ENCODE assay signal across 7 mouse cellular contexts in genomic region chr6:54719686-54720310, GRCm38 (mm10). TPM values are rescaled to one million over a fixed set of nuclear protein-coding genes. Genes with fewer than 3 reads are reported as not detected.
DNase-seq lines count a peak whose midpoint lies in the region; ATAC-seq lines count a peak whose summit lies in the region.

No protein-coding gene starts in this region.

- H3K9ac ChIP-seq in midbrain, embryonic 11.5 days (ENCODE audit: low read length), result no peak overlapping the region
- no peak overlapping the region for H3K9ac ChIP-seq in intestine, embryonic 16.5 days (ENCODE audit: low read depth, low read length)

- DNase-seq in midbrain, embryonic 10.5 days (ENCODE audit: low spot score), result peak; percentile 17
- DNase-seq in midbrain, embryonic 11.5 days (ENCODE audit: low spot score, missing footprints), result no peak
- DNase-seq in cerebellum, postnatal 14 days, result peak; percentile 43 to 44
- peak; percentile 69 for DNase-seq in retina, postnatal 1 day
- no peak for DNase-seq in urinary bladder, postnatal 25 days (ENCODE audit: low spot score)

- ATAC-seq in midbrain, embryonic 11.5 days (ENCODE audit: low FRiP score), result no peak
- peak; percentile 42; the same call in 1 of the 2 replicates for ATAC-seq in intestine, embryonic 16.5 days
- no peak for ATAC-seq in monocyte, adult 5-6 weeks (replicated peaks; ENCODE audit: insufficient number of reproducible peaks, low FRiP score, low TSS enrichment, poor library complexity, severe bottlenecking)

- peaks cover 8% of the 10 kb centered on the region for H3K4me1 ChIP-seq in midbrain, embryonic 10.5 days
- no peaks in the 10 kb centered on the region for H3K4me1 ChIP-seq in midbrain, embryonic 11.5 days (ENCODE audit: control insufficient read depth, insufficient read depth, low read length)
- H3K4me1 ChIP-seq in intestine, embryonic 16.5 days (ENCODE audit: control insufficient read depth, insufficient read depth, low read length), result no peaks in the 10 kb centered on the region

- no peaks in the 10 kb centered on the region for H3K36me3 ChIP-seq in midbrain, embryonic 10.5 days
- no peaks in the 10 kb centered on the region for H3K36me3 ChIP-seq in midbrain, embryonic 11.5 days (ENCODE audit: control insufficient read depth, insufficient read depth, low read length)
- no peaks in the 10 kb centered on the region for H3K36me3 ChIP-seq in intestine, embryonic 16.5 days (ENCODE audit: control insufficient read depth, insufficient read depth, low read length)

- no peak overlapping the region for H3K4me3 ChIP-seq in midbrain, embryonic 10.5 days
- H3K4me3 ChIP-seq in midbrain, embryonic 11.5 days (ENCODE audit: low read depth, low read length), result no peak overlapping the region
- no peak overlapping the region for H3K4me3 ChIP-seq in intestine, embryonic 16.5 days (ENCODE audit: low read length)

- peak overlapping the region; percentile 24; the same call in 1 of the 2 replicates for H3K27ac ChIP-seq in midbrain, embryonic 10.5 days (replicated peaks)
- H3K27ac ChIP-seq in midbrain, embryonic 11.5 days (ENCODE audit: low read depth, low read length), result no peak overlapping the region
- H3K27ac ChIP-seq in intestine, embryonic 16.5 days (ENCODE audit: low read length), result no peak overlapping the region

- H3K27me3 ChIP-seq in midbrain, embryonic 10.5 days (ENCODE audit: low read depth, poor library complexity, severe bottlenecking), result 0 out of 2 replicates have a peak, but pooled peaks cover 5% of the 10 kb centered on the region
- no peaks in the 10 kb centered on the region for H3K27me3 ChIP-seq in midbrain, embryonic 11.5 days (ENCODE audit: control insufficient read depth, insufficient read depth, low read length)
- H3K27me3 ChIP-seq in intestine, embryonic 16.5 days (replicated peaks; ENCODE audit: control insufficient read depth, insufficient read depth, low read length), result no peaks in the 10 kb centered on the region

- no peaks in the 10 kb centered on the region for H3K9me3 ChIP-seq in midbrain, embryonic 10.5 days (replicated peaks)
- H3K9me3 ChIP-seq in midbrain, embryonic 11.5 days (ENCODE audit: control insufficient read depth, low read length), result no peaks in the 10 kb centered on the region
- H3K9me3 ChIP-seq in intestine, embryonic 16.5 days (ENCODE audit: control insufficient read depth, low read length), result no peaks in the 10 kb centered on the region

- WGBS in midbrain, embryonic 10.5 days, result 31% methylated on average over 14 of the region's 14 CpGs
- 28% methylated on average over 12 of the region's 14 CpGs for WGBS in midbrain, embryonic 11.5 days
- 38% methylated on average over 14 of the region's 14 CpGs for WGBS in intestine, embryonic 16.5 days

- H3K4me2 ChIP-seq in midbrain, embryonic 11.5 days, result no peak overlapping the region
- no peak overlapping the region for H3K4me2 ChIP-seq in intestine, embryonic 16.5 days (ENCODE audit: low read depth, low read length)

RNA-seq across cellular contexts. Expression of gene Mturn, which starts 38.4 kb away (rescaled TPM):
- polyA plus RNA-seq in midbrain, embryonic 10.5 days (2016; fragmentation: Nextera tagmentation; extraction: Ambion mirVana), result 14.9 and 28.9 TPM in 2 replicates
- 40.0 and 40.3 TPM in 2 replicates for polyA plus RNA-seq in midbrain, embryonic 11.5 days (2014; fragmentation: Nextera tagmentation; extraction: Ambion mirVana)
- polyA plus RNA-seq in intestine, embryonic 16.5 days (2015; fragmentation: Nextera tagmentation; extraction: Ambion mirVana), result 6.1 and 6.4 TPM in 2 replicates
- total RNA-seq in monocyte, adult 5-6 weeks (2017), result 4.6 to 9.5 TPM (median 7.1 TPM) in 3 replicates

Comparison
In these comparisons a context has a peak if more than half of its experiments do, and no peak if none do; other contexts are left out.
1. DNase-seq: peak in midbrain, embryonic 10.5 days (single experiment), cerebellum, postnatal 14 days (2 of 2) and retina, postnatal 1 day (single experiment); none in midbrain, embryonic 11.5 days (single experiment) and urinary bladder, postnatal 25 days (single experiment).